Mouse (Mus musculus) A20 (cell line): ENCODE results near the gene Gm9821.

Experiments used
- DNase-seq: peaks from one replicate; pipeline ENCODE4 v3.0.0-alpha.2; 2011; ENCODE audit warnings: low read depth, low spot score

Gm9821 gene

GRCm38 (mm10) chr2:91948151-91948509, 2.6 kb downstream of the Gm9821 start:
- DNase-seq, result no peak

GRCm38 (mm10) chr2:91948792-91949241, 3.3 kb downstream of the Gm9821 start:
- peak; percentile 67 for DNase-seq

DNA sequence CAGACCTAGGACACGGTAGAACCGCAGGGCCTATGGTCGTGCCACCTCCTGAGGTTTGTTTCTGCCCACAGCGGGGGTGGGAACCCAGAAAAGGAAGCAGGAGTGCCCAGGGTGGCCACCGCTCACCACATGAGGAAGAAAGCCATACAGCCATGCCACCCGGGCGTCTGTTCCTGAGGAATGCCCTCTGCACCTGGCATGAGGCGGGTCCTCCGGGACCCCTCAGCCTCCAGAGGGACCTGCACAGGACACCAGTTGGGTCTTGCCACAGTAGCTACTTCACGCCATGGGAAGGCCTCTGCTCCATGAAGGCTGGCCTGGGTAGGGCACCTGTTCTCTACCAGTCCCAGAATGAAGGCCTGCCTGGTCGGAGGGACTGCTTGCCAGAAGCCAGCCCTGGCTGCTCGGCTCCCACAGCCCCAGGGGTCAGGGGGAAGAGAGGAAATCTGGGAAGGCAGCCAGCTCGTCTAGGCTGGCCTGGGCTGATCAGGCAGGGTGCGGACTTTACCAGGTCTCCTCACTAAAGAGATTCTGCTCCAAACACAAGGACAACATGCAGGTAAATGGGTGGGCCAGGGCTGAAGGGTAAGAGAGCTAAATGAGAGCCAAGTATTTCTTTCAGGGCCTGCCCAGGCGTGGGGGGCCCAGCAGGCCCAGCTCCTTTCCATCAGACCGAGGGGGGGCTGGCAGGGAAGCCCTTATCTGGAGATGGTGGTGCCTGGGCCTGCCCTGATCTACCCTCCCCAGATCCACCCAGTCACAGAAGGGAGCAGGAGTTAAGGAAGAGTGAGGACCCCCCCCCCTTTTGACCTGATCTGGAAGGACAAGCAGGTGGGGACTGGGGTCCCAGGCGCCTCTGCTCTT, 4.1 kb downstream of the Gm9821 start:
- peak; percentile 65 for DNase-seq

DNA sequence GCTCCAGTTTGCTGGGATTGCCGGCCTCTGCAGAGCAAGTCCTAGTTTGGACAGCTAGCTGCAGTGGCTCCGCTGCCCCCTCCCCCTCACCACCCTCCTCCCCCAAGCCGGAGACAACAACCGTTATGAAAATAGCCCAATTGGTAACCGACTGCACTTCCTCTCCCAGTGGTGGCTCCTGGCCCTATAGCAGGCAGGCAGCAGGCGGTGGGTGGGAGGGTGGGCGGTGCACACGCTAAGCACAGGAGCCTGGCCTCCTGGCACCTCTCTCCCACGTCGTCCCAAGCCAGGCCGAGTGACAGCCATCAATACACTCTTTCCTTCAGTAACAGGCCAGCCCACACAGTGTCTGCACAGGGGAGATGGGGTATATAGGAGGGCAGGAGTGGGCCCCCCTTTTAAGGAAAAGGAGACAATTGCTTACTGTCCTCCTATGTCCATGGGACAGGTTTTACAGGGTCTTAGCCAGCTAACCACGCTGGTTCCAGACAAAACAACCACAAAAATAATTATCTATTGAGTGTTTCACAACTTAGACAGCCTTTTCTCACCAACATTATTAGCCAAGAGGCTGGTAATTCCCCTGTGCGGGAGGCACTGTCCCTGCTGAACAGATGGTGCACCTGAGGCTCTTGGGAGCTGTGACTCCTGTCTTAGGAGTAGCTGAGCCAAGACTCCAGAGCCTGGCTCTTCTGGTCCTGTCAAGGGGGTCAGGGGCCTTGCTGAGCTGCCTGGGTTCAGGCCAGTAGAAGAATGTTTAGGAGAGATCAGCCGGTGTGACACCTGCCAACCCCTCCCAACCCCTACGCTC, 5.0 kb downstream of the Gm9821 start:
- DNase-seq, result peak; percentile 89

- no peak for DNase-seq
Observed at GRCm38 (mm10) chr2:91953825-91954224, 8.3 kb downstream of the Gm9821 start.

- DNase-seq, result no peak
Observed at GRCm38 (mm10) chr2:91955121-91955591, 9.7 kb downstream of the Gm9821 start.

- no peak for DNase-seq
Observed at GRCm38 (mm10) chr2:91955875-91956274, 10.4 kb downstream of the Gm9821 start.

GRCm38 (mm10) chr2:91957096-91957495, 11.6 kb downstream of the Gm9821 start:
- DNase-seq, result peak; percentile 36

- no peak for DNase-seq
Observed at GRCm38 (mm10) chr2:91958049-91958448, 12.5 kb downstream of the Gm9821 start.

GRCm38 (mm10) chr2:91958701-91959457, 13.4 kb downstream of the Gm9821 start:
- DNase-seq, result peak; percentile 46

DNA sequence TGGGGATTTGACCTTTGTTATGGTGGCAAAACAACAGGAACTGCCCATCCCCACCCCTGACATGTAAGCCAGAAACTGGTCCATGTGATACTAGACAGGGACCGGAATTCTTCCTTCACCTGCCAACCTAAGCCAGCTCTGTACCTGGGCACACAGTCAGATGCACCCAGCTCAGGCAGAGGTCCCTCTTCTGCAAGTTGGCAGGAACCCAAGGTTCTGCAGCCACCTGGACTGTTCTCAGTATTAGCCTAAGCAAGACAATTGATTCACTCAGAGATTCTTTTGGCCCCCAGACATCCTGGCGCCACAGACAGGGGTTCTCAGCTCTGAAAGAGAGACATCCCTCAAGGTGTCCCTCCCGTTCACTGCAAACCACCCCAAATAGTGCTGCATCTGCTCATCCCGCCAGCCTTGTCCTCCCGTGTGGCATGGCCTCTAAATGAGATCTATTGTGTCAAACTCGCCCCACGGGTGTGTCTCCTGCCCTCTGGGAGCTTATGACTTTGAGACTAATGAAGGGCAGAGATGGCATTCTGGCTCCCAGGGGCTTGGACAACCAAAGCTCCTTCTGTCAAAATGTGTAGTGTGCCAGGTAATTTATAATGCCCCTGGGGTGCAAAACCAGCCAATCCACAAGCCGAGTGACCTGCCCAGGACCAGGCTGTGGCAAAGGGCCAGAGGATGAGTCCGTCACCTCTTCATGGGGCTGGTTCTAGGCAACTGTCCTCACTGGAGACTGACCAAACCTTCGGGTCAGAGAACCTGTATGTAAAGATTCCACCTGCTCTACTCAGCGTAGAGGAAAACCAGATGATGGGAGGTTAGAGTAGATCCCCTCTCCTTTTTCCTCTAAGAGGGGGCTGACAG, 14.3 kb downstream of the Gm9821 start:
- DNase-seq, result no peak

DNA sequence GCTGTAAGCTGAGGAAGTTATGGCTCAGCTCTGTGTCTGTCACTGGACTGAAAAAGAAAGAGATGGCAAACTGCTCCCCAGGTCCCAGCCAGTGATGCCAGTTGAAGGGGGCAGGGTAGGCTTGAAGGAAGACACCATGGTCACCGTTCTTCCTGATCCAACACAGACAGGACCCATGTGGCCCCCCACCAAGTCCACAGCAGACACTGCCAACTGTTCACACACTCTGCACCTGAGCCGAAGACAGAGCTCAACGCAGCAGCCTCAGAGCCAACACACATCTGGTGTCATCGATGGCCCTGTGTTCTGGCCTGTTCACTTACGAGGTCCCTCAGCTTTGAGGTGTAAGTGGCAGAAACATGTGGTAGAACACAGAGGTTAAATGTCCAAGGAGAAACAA, 15.0 kb downstream of the Gm9821 start:
- no peak for DNase-seq

DNA sequence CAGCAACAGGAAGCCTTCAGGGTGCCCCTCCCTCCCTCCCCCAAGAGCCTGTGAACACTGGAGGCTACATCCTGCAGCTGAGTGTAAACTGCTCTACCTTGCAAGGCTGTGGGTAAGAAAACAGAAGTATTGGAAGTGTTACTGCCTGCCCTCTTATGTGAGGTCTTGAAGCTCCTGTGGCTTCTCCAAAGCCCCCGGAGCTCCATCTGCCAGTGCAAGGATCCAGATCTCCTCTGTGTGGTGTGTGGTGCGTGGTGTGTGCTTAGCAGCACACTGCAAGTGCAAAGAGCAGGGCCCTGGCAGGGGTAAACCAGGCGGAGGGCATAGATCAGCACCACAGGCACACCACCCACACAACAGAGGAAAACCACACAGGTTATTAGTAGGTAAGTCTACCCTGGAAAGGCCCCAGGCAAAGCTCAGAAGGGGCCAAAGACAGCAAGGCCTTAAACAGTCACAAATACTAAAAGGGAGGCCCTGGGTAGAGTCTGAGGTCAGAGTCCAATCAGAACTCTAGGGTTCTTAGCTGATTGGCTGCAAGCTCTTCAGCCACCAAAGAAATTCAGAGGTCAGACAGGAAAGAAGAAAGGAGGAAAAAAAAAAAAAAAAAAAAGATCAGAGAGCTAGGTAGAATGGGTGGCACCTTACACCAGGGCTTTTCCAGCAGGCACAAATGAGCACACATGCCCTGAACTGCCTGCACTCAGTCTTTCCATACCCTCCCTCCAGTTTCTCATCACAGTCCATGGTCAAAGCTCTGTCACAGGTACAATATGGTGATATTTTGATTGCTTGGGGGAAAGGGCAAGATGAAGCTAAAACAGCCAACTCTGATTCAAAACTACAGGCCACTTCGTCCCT, 16.6 kb downstream of the Gm9821 start:
- DNase-seq, result peak; percentile 73

GRCm38 (mm10) chr2:91962864-91963401, 17.4 kb downstream of the Gm9821 start:
- peak; percentile 64 for DNase-seq

GRCm38 (mm10) chr2:91963443-91963932, 18.0 kb downstream of the Gm9821 start:
- DNase-seq, result peak; percentile 94

DNA sequence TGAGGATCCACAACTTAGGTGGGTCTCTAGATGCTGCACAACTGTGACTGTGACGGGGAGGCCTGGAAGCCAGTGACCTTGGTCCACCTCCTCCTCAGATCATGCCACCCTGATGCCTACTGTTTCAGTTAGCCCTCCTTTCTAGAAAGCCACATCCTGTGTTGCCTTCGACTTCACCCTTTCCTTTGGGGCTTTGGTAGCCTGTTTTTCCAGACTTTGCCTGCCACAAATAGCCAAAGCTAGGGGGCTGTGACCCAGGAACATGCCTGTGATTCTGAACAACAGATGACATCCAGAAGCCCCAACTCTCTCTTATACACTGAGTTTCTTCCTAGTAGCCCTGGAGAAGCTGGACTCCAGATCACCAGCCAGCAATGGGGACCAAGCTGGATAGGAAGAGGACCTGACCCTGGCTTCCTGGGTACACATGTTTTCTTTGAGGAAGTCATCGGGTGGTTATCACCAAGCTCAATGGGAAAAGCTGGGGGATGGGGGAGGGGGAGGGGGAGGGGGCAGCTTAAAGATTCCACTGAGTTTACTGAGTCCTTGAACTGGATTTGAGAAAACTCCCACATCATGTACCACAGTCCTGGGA, 19.2 kb downstream of the Gm9821 start:
- no peak for DNase-seq

DNA sequence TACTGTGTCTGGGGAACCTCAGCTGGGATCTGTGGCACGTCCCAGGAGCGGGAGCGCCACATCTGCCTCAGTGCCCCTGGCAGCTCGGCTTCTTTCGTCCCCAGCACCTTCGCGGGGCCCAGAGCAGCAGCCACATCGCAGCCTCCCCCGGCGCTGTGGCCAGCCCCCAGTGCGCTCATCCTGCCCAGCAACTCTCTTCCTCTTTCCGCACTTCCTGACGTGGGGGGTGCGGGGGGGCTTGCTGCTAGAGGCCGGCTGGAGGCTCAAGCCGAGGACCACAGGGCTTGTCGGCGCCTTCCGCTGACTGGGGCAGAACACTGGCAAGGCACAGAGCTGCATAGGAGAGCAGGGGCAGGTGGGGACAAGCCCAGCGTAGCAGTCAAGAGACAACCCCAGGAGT, 19.9 kb downstream of the Gm9821 start:
- DNase-seq, result no peak

GRCm38 (mm10) chr2:91966367-91966766, 20.9 kb downstream of the Gm9821 start:
- DNase-seq, result no peak

GRCm38 (mm10) chr2:91967962-91968361, 22.5 kb downstream of the Gm9821 start:
- no peak for DNase-seq
